ENCODE assay signal across 8 mouse cellular contexts in the genomic region with DNA sequence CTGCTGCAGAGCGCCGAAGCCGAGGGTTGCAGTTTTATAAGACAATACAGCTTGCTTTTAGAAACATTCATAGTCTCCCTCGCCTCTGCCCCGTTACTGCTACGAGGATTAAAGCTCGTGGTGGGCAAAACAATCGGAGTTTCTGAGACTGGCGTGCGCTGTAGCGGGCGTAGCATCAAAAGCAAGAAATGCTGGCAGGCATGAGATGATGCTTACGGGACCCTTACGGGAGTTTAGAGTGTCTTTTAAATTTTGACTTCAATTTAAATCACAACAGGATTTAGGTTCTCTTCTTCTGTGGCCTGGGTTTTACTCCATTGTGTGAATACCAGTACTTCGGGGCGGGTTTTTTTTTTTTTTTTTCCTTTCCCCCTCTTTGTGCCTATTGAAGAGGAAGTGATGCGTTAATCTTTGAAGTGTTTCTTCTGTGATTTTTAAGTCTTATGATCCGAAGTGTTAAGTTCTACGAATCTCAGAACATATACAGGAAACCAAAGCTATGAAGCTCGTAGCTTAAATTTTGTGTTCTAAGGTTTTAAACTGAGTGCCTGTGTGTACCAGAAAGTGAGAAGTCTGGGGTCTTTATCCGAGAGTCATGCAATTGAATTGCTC. TPM values are rescaled to one million over a fixed set of nuclear protein-coding genes. Genes with fewer than 3 reads are reported as not detected.
DNase-seq lines count a peak whose midpoint lies in the region; ATAC-seq and TF ChIP-seq lines count a peak whose summit lies in the region.

No protein-coding gene starts in this region.

- no peak for DNase-seq in kidney, adult 2 months
- no peak for DNase-seq in kidney, postnatal 10 days
- peak; percentile 14 for DNase-seq in Muller cell, postnatal 12 days (ENCODE audit: inconsistent ontology term)
- no peak for DNase-seq in ovary, postnatal 36 days (ENCODE audit: low spot score)
- DNase-seq in urinary bladder, postnatal 14 days (ENCODE audit: low spot score) = no peak
- no peak for DNase-seq in cerebellum, adult 8-10 months

- peak overlapping the region; percentile 80 for H3K4me2 ChIP-seq in hindbrain, embryonic 12.5 days (replicated peaks)
- H3K4me2 ChIP-seq in midbrain, embryonic 13.5 days (replicated peaks) = peak overlapping the region; percentile 75

- H3K36me3 ChIP-seq in kidney, adult 2 months (ENCODE audit: control insufficient read depth, insufficient read depth, low read length) = no peaks in the 10 kb centered on the region
- H3K36me3 ChIP-seq in hindbrain, embryonic 12.5 days = no peaks in the 10 kb centered on the region
- H3K36me3 ChIP-seq in midbrain, embryonic 13.5 days = no peaks in the 10 kb centered on the region

- H3K4me1 ChIP-seq in kidney, adult 2 months (ENCODE audit: control insufficient read depth, insufficient read depth, low read length) = no peaks in the 10 kb centered on the region; the same call in 1 of the 2 replicates
- peaks cover 39% of the 10 kb centered on the region for H3K4me1 ChIP-seq in hindbrain, embryonic 12.5 days
- H3K4me1 ChIP-seq in midbrain, embryonic 13.5 days (replicated peaks) = peaks cover 45% of the 10 kb centered on the region

- H3K4me3 ChIP-seq in kidney, adult 2 months (ENCODE audit: insufficient read depth, low read depth, low read length) = peak overlapping the region; percentile 86
- H3K4me3 ChIP-seq in hindbrain, embryonic 12.5 days = peak overlapping the region; percentile 83
- H3K4me3 ChIP-seq in midbrain, embryonic 13.5 days (replicated peaks) = peak overlapping the region; percentile 83

- H3K9ac ChIP-seq in hindbrain, embryonic 12.5 days = peak overlapping the region; percentile 95
- peak overlapping the region; percentile 92 for H3K9ac ChIP-seq in midbrain, embryonic 13.5 days (replicated peaks)

- no peak for ATAC-seq in hindbrain, embryonic 12.5 days (ENCODE audit: low FRiP score)
- no peak for ATAC-seq in midbrain, embryonic 13.5 days

- TF ChIP-seq CTCF in kidney, adult 2 months (conservative IDR thresholded peaks at IDR 0.05; ENCODE audit: insufficient read depth, insufficient read length, low read depth, low read length) = no peak

- H3K9me3 ChIP-seq in hindbrain, embryonic 12.5 days (replicated peaks) = no peaks in the 10 kb centered on the region
- no peaks in the 10 kb centered on the region for H3K9me3 ChIP-seq in midbrain, embryonic 13.5 days

- WGBS in kidney, adult 2 months = 4% methylated on average over 21 of the region's 21 CpGs
- WGBS in hindbrain, embryonic 12.5 days = 1% methylated on average over 21 of the region's 21 CpGs
- under 1% methylated on average over 21 of the region's 21 CpGs for WGBS in midbrain, embryonic 13.5 days

- no peak for TF ChIP-seq POLR2A in kidney, adult 2 months (IDR thresholded peaks at IDR 0.05; ENCODE audit: low read depth, low read length)

- no peaks in the 10 kb centered on the region for H3K27me3 ChIP-seq in kidney, adult 2 months (replicated peaks; ENCODE audit: control insufficient read depth, insufficient read depth, low read length)
- H3K27me3 ChIP-seq in hindbrain, embryonic 12.5 days = no peaks in the 10 kb centered on the region
- no peaks in the 10 kb centered on the region for H3K27me3 ChIP-seq in midbrain, embryonic 13.5 days

- H3K27ac ChIP-seq in kidney, adult 2 months (ENCODE audit: insufficient read depth, low read depth, low read length) = peak overlapping the region; percentile 87
- peak overlapping the region; percentile 98 for H3K27ac ChIP-seq in hindbrain, embryonic 12.5 days
- peak overlapping the region; percentile 95 for H3K27ac ChIP-seq in midbrain, embryonic 13.5 days

RNA-seq across cellular contexts. Expression of a gene that starts 0.7 kb away (rescaled TPM):
- polyA plus RNA-seq in kidney, adult 2 months (2012; rRNA removed) = 11.9 and 13.2 TPM in 2 replicates
- 99.2 TPM in 2 replicates for polyA plus RNA-seq in hindbrain, embryonic 12.5 days (2016; fragmentation: Nextera tagmentation; extraction: Ambion mirVana)
- polyA plus RNA-seq in midbrain, embryonic 13.5 days (2015; fragmentation: Nextera tagmentation; extraction: Ambion mirVana) = 81.6 and 85.0 TPM in 2 replicates

RNA-seq across cellular contexts. Expression of a gene that starts 23.2 kb away (rescaled TPM):
- polyA plus RNA-seq in kidney, adult 2 months (2012; rRNA removed) = 0.23 TPM in 2 replicates
- not detected in 2 replicates for polyA plus RNA-seq in hindbrain, embryonic 12.5 days (2016; fragmentation: Nextera tagmentation; extraction: Ambion mirVana)
- polyA plus RNA-seq in midbrain, embryonic 13.5 days (2015; fragmentation: Nextera tagmentation; extraction: Ambion mirVana) = not detected in 2 replicates

RNA-seq across cellular contexts. Expression of a gene that starts 58.3 kb away (rescaled TPM):
- 0.11 TPM in 1 of 2 replicates, not detected in the other for polyA plus RNA-seq in kidney, adult 2 months (2012; rRNA removed)
- not detected in 2 replicates for polyA plus RNA-seq in hindbrain, embryonic 12.5 days (2016; fragmentation: Nextera tagmentation; extraction: Ambion mirVana)
- polyA plus RNA-seq in midbrain, embryonic 13.5 days (2015; fragmentation: Nextera tagmentation; extraction: Ambion mirVana) = not detected in 2 replicates

RNA-seq across cellular contexts. Expression of a gene that starts 59.0 kb away (rescaled TPM):
- polyA plus RNA-seq in kidney, adult 2 months (2012; rRNA removed) = 0.24 TPM in 1 of 2 replicates, not detected in the other
- not detected in 2 replicates for polyA plus RNA-seq in hindbrain, embryonic 12.5 days (2016; fragmentation: Nextera tagmentation; extraction: Ambion mirVana)
- polyA plus RNA-seq in midbrain, embryonic 13.5 days (2015; fragmentation: Nextera tagmentation; extraction: Ambion mirVana) = not detected in 2 replicates
